Mouse (Mus musculus) erythroblast, embryonic 14.5 days (primary cell): ENCODE measurements around the gene Rnps1. TPM values are rescaled to one million over a fixed set of nuclear protein-coding genes. Genes with fewer than 3 reads are reported as not detected.

Source experiments
- H3K27me3 ChIP-seq: 2 replicates; pipeline ENCODE4 v1.6.1; 2012; ENCODE audit warnings: inconsistent platforms; ENCODE audit not compliant: control insufficient read depth
- H3K36me3 ChIP-seq: 2 replicates; pipeline ENCODE4 v1.6.1; 2012; ENCODE audit warnings: mild to moderate bottlenecking, inconsistent platforms; ENCODE audit not compliant: control insufficient read depth
- H3K4me1 ChIP-seq: 2 replicates; pipeline ENCODE4 v1.6.1; 2012; ENCODE audit warnings: inconsistent platforms; ENCODE audit not compliant: control insufficient read depth
- H3K4me3 ChIP-seq: replicated peaks from 2 replicates; pipeline ENCODE3; 2012; ENCODE audit warnings: moderate library complexity, mild to moderate bottlenecking, inconsistent platforms
- H3K9me3 ChIP-seq: 2 replicates; pipeline ENCODE4 v1.6.1; 2012; ENCODE audit warnings: low read length, inconsistent platforms, mixed read lengths; ENCODE audit not compliant: control insufficient read depth
- GATA1 ChIP-seq: IDR thresholded peaks from 2 replicates; pipeline ENCODE4 v1.6.1; 2012; ENCODE audit warnings: low read length, inconsistent platforms, mixed read lengths
- TAL1 ChIP-seq: IDR thresholded peaks from 3 replicates; pipeline ENCODE4 v1.6.1; 2012; ENCODE audit warnings: low read length, inconsistent platforms, mixed read lengths
- polyA plus RNA-seq: library from polyadenylated mRNA; stranded (reverse); fragments of >175 nt; gene quantifications from 2 replicates; pipeline ENCODE4 v1.2.3, GENCODE M21; 2012

Gene Rnps1
- polyA plus RNA-seq, 1 experiment = 18.1 TPM

- no peaks in the 10 kb centered on the region for H3K27me3 ChIP-seq
- peaks cover 41% of the 10 kb centered on the region for H3K36me3 ChIP-seq
These were observed 48.6 kb downstream of the Rnps1 start for GRCm38 (mm10) chr17:24462932-24463331.

GRCm38 (mm10) chr17:24463374-24464133 is 49.2 kb downstream of the Rnps1 start:
- H3K27me3 ChIP-seq = no peaks in the 10 kb centered on the region
- TF ChIP-seq GATA1 (no peak), TAL1 (no peak)
- H3K36me3 ChIP-seq = peaks cover 39% of the 10 kb centered on the region
- no peak overlapping the region for H3K4me3 ChIP-seq
- H3K4me1 ChIP-seq = peaks cover 27% of the 10 kb centered on the region
- H3K9me3 ChIP-seq = no peaks in the 10 kb centered on the region

More at GRCm38 (mm10) chr17:24462932-24463331, 48.6 kb downstream of the Rnps1 start:
- Histone ChIP-seq H3K9me3 (no peaks in the 10 kb centered on the region), H3K4me3 (no peak overlapping the region), H3K4me1 (peaks cover 23% of the 10 kb centered on the region)
- TF ChIP-seq TAL1 = no peak
- no peak for TF ChIP-seq GATA1

GRCm38 (mm10) chr17:24468636-24469246 is 54.4 kb downstream of the Rnps1 start:
- H3K36me3 ChIP-seq = peaks cover 53% of the 10 kb centered on the region
- TF ChIP-seq TAL1 (no peak), GATA1 (no peak)

GRCm38 (mm10) chr17:24469336-24469909 is 55.1 kb downstream of the Rnps1 start:
- Histone ChIP-seq H3K36me3 (peaks cover 59% of the 10 kb centered on the region), H3K9me3 (no peaks in the 10 kb centered on the region)
- TF ChIP-seq TAL1 (no peak), GATA1 (no peak)

More at GRCm38 (mm10) chr17:24468636-24469246, 54.4 kb downstream of the Rnps1 start:
- H3K4me1 ChIP-seq = peaks cover 44% of the 10 kb centered on the region
- H3K4me3 ChIP-seq = no peak overlapping the region
- H3K27me3 ChIP-seq = no peaks in the 10 kb centered on the region
- no peaks in the 10 kb centered on the region for H3K9me3 ChIP-seq

GRCm38 (mm10) chr17:24469910-24470602 is 55.7 kb downstream of the Rnps1 start, which contains the start of the genes E4f1 and Pgp:
Gene E4f1, minus strand, starts transcription at chr17:24470313.
Gene Pgp, plus strand, starts transcription at chr17:24470392.
- no peaks in the 10 kb centered on the region for H3K9me3 ChIP-seq
- TF ChIP-seq GATA1 = no peak
- TF ChIP-seq TAL1 = no peak
- H3K4me1 ChIP-seq = peaks cover 51% of the 10 kb centered on the region
- H3K4me3 ChIP-seq = peak within 1 kb of the TSS; percentile 70
- H3K27me3 ChIP-seq = no peaks in the 10 kb centered on the region
- peaks cover 61% of the 10 kb centered on the region for H3K36me3 ChIP-seq

More at GRCm38 (mm10) chr17:24469336-24469909, 55.1 kb downstream of the Rnps1 start:
- Histone ChIP-seq H3K4me1 (peaks cover 49% of the 10 kb centered on the region), H3K4me3 (peak overlapping the region; percentile 70), H3K27me3 (no peaks in the 10 kb centered on the region)

GRCm38 (mm10) chr17:24470701-24471527 is 56.5 kb downstream of the Rnps1 start:
- Histone ChIP-seq H3K4me3 (peak overlapping the region; percentile 70), H3K9me3 (no peaks in the 10 kb centered on the region), H3K4me1 (peaks cover 49% of the 10 kb centered on the region), H3K27me3 (no peaks in the 10 kb centered on the region), H3K36me3 (peaks cover 65% of the 10 kb centered on the region)
- TF ChIP-seq TAL1 (no peak), GATA1 (no peak)

- Histone ChIP-seq H3K4me3 (peak overlapping the region; percentile 70), H3K27me3 (no peaks in the 10 kb centered on the region), H3K4me1 (peaks cover 57% of the 10 kb centered on the region), H3K36me3 (peaks cover 70% of the 10 kb centered on the region), H3K9me3 (no peaks in the 10 kb centered on the region)
- no peak for TF ChIP-seq GATA1
- TF ChIP-seq TAL1 = no peak
These were observed 58.1 kb downstream of the Rnps1 start for GRCm38 (mm10) chr17:24472512-24472911.
